Mouse (Mus musculus): ENCODE measurements around the gene Ino80d. TPM values are rescaled to one million over a fixed set of nuclear protein-coding genes. Genes with fewer than 3 reads are reported as not detected.

The Ino80d gene
- polyA plus RNA-seq, 1 experiment = 6.5 TPM

DNA sequence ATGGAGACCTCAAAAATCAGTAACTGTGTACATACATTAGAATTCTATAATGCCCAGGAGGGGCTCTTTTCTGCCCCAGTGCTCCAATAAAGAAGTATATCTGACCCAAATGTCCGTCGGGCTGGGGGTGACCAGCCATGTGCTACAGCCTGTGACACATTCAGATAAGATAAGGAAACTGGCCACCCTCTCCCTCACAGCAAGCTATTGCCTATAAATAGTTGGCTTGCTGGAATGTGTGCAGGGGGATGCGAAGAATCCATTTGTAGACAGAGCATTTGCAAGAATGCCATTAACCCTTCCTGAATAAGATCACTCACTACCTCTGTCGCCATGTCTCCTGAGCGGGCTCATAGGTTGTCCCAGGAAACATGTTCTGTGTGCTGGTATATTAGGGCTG, 121.8 kb downstream of the Ino80d start:
- TF ChIP-seq POLR2A (IDR thresholded peaks at IDR 0.05; ENCODE audit: control insufficient read depth, low read depth, low read length) (no peak), CTCF (IDR thresholded peaks at IDR 0.05; ENCODE audit: control insufficient read depth, insufficient read depth, insufficient replicate concordance, low read depth, low read length) (no peak)
- H3K27ac ChIP-seq (ENCODE audit: control insufficient read depth, insufficient read depth, low read depth, low read length) = no peak overlapping the region

GRCm38 (mm10) chr1:62991021-62991420, 123.4 kb downstream of the Ino80d start:
- TF ChIP-seq POLR2A (IDR thresholded peaks at IDR 0.05; ENCODE audit: control insufficient read depth, low read depth, low read length) (no peak), CTCF (IDR thresholded peaks at IDR 0.05; ENCODE audit: control insufficient read depth, insufficient read depth, insufficient replicate concordance, low read depth, low read length) (no peak)
- Histone ChIP-seq H3K27ac (ENCODE audit: control insufficient read depth, insufficient read depth, low read depth, low read length) (no peak overlapping the region), H3K36me3 (ENCODE audit: control insufficient read depth, insufficient read depth, low read length) (no peaks in the 10 kb centered on the region), H3K4me1 (ENCODE audit: control insufficient read depth, insufficient read depth, low read length) (peaks cover 4% of the 10 kb centered on the region; the same call in 1 of the 2 replicates), H3K27me3 (ENCODE audit: control insufficient read depth, insufficient read depth, low read length) (no peaks in the 10 kb centered on the region), H3K4me3 (ENCODE audit: control insufficient read depth, low read depth, low read length) (peak overlapping the region; percentile 2)

More for the DNA sequence above, 121.8 kb downstream of the Ino80d start:
- Histone ChIP-seq H3K4me3 (ENCODE audit: control insufficient read depth, low read depth, low read length) (no peak overlapping the region), H3K36me3 (ENCODE audit: control insufficient read depth, insufficient read depth, low read length) (no peaks in the 10 kb centered on the region), H3K4me1 (ENCODE audit: control insufficient read depth, insufficient read depth, low read length) (peaks cover 4% of the 10 kb centered on the region; the same call in 1 of the 2 replicates), H3K27me3 (ENCODE audit: control insufficient read depth, insufficient read depth, low read length) (no peaks in the 10 kb centered on the region)

- no peak for TF ChIP-seq POLR2A (IDR thresholded peaks at IDR 0.05; ENCODE audit: control insufficient read depth, low read depth, low read length)
- TF ChIP-seq CTCF (IDR thresholded peaks at IDR 0.05; ENCODE audit: control insufficient read depth, insufficient read depth, insufficient replicate concordance, low read depth, low read length) = no peak
- H3K4me3 ChIP-seq (ENCODE audit: control insufficient read depth, low read depth, low read length) = no peak overlapping the region
- H3K27ac ChIP-seq (ENCODE audit: control insufficient read depth, insufficient read depth, low read depth, low read length) = no peak overlapping the region
- H3K36me3 ChIP-seq (ENCODE audit: control insufficient read depth, insufficient read depth, low read length) = no peaks in the 10 kb centered on the region
- no peaks in the 10 kb centered on the region for H3K27me3 ChIP-seq (ENCODE audit: control insufficient read depth, insufficient read depth, low read length)
- H3K4me1 ChIP-seq (ENCODE audit: control insufficient read depth, insufficient read depth, low read length) = peaks cover 4% of the 10 kb centered on the region; the same call in 1 of the 2 replicates
Observed at GRCm38 (mm10) chr1:62987561-62987960, 126.9 kb downstream of the Ino80d start.

- no peak overlapping the region for H3K27ac ChIP-seq (ENCODE audit: control insufficient read depth, insufficient read depth, low read depth, low read length)
- H3K36me3 ChIP-seq (ENCODE audit: control insufficient read depth, insufficient read depth, low read length) = no peaks in the 10 kb centered on the region
Observed at GRCm38 (mm10) chr1:62986267-62986666, 128.2 kb downstream of the Ino80d start.

DNA sequence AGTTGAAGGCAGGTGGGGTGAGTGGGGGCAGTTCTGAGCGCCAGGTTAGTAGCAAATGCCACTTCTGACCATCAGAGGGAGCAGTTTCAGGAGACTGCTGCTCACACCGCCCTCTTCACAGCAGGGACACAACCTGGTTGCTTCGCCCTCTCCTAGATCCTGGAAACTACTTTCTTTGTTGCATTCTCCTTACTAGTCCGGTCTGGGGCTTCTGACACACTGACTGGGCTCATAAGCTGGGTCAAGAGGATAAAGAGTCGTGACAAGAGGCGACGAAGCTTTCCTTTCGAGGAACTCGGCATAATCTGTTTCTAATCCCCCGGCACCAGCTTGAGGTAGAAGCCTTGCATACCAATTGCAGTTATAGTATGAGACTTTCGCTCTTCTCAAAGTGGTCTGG, 129.9 kb downstream of the Ino80d start:
- peak; percentile 74; the same call in 1 of the 2 replicates for TF ChIP-seq CTCF (IDR thresholded peaks at IDR 0.05; ENCODE audit: control insufficient read depth, insufficient read depth, insufficient replicate concordance, low read depth, low read length)
- no peak for TF ChIP-seq POLR2A (IDR thresholded peaks at IDR 0.05; ENCODE audit: control insufficient read depth, low read depth, low read length)
- no peaks in the 10 kb centered on the region for H3K4me1 ChIP-seq (ENCODE audit: control insufficient read depth, insufficient read depth, low read length)
- H3K27ac ChIP-seq (ENCODE audit: control insufficient read depth, insufficient read depth, low read depth, low read length) = no peak overlapping the region
- no peak overlapping the region for H3K4me3 ChIP-seq (ENCODE audit: control insufficient read depth, low read depth, low read length)
- no peaks in the 10 kb centered on the region for H3K27me3 ChIP-seq (ENCODE audit: control insufficient read depth, insufficient read depth, low read length)
- no peaks in the 10 kb centered on the region for H3K36me3 ChIP-seq (ENCODE audit: control insufficient read depth, insufficient read depth, low read length)

More at GRCm38 (mm10) chr1:62986267-62986666, 128.2 kb downstream of the Ino80d start:
- no peak for TF ChIP-seq CTCF (IDR thresholded peaks at IDR 0.05; ENCODE audit: control insufficient read depth, insufficient read depth, insufficient replicate concordance, low read depth, low read length)
- no peak for TF ChIP-seq POLR2A (IDR thresholded peaks at IDR 0.05; ENCODE audit: control insufficient read depth, low read depth, low read length)
- Histone ChIP-seq H3K4me1 (ENCODE audit: control insufficient read depth, insufficient read depth, low read length) (peaks cover 4% of the 10 kb centered on the region; the same call in 1 of the 2 replicates), H3K27me3 (ENCODE audit: control insufficient read depth, insufficient read depth, low read length) (no peaks in the 10 kb centered on the region), H3K4me3 (ENCODE audit: control insufficient read depth, low read depth, low read length) (no peak overlapping the region)

- Histone ChIP-seq H3K36me3 (ENCODE audit: control insufficient read depth, insufficient read depth, low read length) (no peaks in the 10 kb centered on the region), H3K27me3 (ENCODE audit: control insufficient read depth, insufficient read depth, low read length) (no peaks in the 10 kb centered on the region), H3K4me3 (ENCODE audit: control insufficient read depth, low read depth, low read length) (no peak overlapping the region), H3K27ac (ENCODE audit: control insufficient read depth, insufficient read depth, low read depth, low read length) (no peak overlapping the region), H3K4me1 (ENCODE audit: control insufficient read depth, insufficient read depth, low read length) (no peaks in the 10 kb centered on the region)
- TF ChIP-seq POLR2A (IDR thresholded peaks at IDR 0.05; ENCODE audit: control insufficient read depth, low read depth, low read length) (no peak), CTCF (IDR thresholded peaks at IDR 0.05; ENCODE audit: control insufficient read depth, insufficient read depth, insufficient replicate concordance, low read depth, low read length) (no peak)
Observed at GRCm38 (mm10) chr1:62976742-62977141, 137.7 kb downstream of the Ino80d start.

DNA sequence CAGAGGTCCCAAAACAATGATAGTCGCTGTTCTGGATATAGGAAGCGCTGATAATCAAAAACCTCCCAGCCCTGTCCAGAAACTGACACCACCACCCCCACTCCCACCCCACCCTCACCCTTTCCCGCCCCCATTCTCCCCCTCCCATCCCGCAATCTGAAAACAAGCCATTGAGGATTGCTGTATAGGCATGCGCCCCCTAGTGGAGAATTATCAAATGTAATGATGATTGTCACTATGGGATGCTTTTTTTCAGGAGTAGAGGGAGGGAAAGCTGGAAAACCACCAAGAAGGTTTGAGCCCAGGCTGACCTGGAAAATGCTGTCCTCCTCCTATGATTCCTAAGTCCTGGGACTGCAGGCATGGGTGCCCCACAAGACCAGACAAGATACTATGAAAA, 147.6 kb downstream of the Ino80d start:
- H3K27me3 ChIP-seq (ENCODE audit: control insufficient read depth, insufficient read depth, low read length) = no peaks in the 10 kb centered on the region
- TF ChIP-seq POLR2A (IDR thresholded peaks at IDR 0.05; ENCODE audit: control insufficient read depth, low read depth, low read length) (no peak), CTCF (IDR thresholded peaks at IDR 0.05; ENCODE audit: control insufficient read depth, insufficient read depth, insufficient replicate concordance, low read depth, low read length) (peak; percentile 36; the same call in 1 of the 2 replicates)
- H3K4me1 ChIP-seq (ENCODE audit: control insufficient read depth, insufficient read depth, low read length) = peaks cover 3% of the 10 kb centered on the region; the same call in 1 of the 2 replicates
- peak overlapping the region; percentile 71 for H3K4me3 ChIP-seq (ENCODE audit: control insufficient read depth, low read depth, low read length)
- H3K27ac ChIP-seq (ENCODE audit: control insufficient read depth, insufficient read depth, low read depth, low read length) = no peak overlapping the region
- H3K36me3 ChIP-seq (ENCODE audit: control insufficient read depth, insufficient read depth, low read length) = no peaks in the 10 kb centered on the region

Data from testis, adult 2 months (tissue).